8 mouse cellular contexts compared by ENCODE assay signal in genomic region chr10:84514038-84514578, GRCm38 (mm10). TPM values are rescaled to one million over a fixed set of nuclear protein-coding genes. Genes with fewer than 3 reads are reported as not detected.
DNase-seq lines count a peak whose midpoint lies in the region; ATAC-seq and TF ChIP-seq lines count a peak whose summit lies in the region.

No protein-coding gene starts in this region.

- H3K79me2 ChIP-seq in CH12.LX (replicated peaks; ENCODE audit: control insufficient read depth, extremely low read depth, insufficient read depth, poor library complexity, severe bottlenecking): no peaks in the 10 kb centered on the region

- 47% methylated on average over 5 of the region's 5 CpGs for WGBS in intestine, embryonic 14.5 days
- WGBS in intestine, embryonic 15.5 days: 44% methylated on average over 5 of the region's 5 CpGs
- 48% methylated on average over 5 of the region's 5 CpGs for WGBS in neural tube, embryonic 11.5 days

- DNase-seq in intestine, embryonic 14.5 days (ENCODE audit: low spot score): peak; percentile 76
- peak; percentile 57 for DNase-seq in CH12.LX (ENCODE audit: extremely low read depth)
- peak; percentile 75 for DNase-seq in adrenal gland, postnatal 25 days
- DNase-seq in layer of hippocampus, postnatal 10 days (ENCODE audit: low spot score in 2 of 2): peak; percentile 72 to 75
- peak; percentile 69 for DNase-seq in neural tube, embryonic 11.5 days (ENCODE audit: low spot score)
- DNase-seq in thymus, postnatal 4 days: peak; percentile 80

- H3K4me2 ChIP-seq in intestine, embryonic 14.5 days (ENCODE audit: low read length): no peak overlapping the region
- H3K4me2 ChIP-seq in intestine, embryonic 15.5 days (replicated peaks): no peak overlapping the region
- H3K4me2 ChIP-seq in CH12.LX (ENCODE audit: insufficient read depth, low read depth, poor library complexity, severe bottlenecking): no peak overlapping the region; the same call in 1 of the 2 replicates
- no peak overlapping the region for H3K4me2 ChIP-seq in neural tube, embryonic 11.5 days (ENCODE audit: low read depth)

- no peaks in the 10 kb centered on the region for H3K36me3 ChIP-seq in intestine, embryonic 14.5 days (ENCODE audit: control insufficient read depth, insufficient read depth, low read length)
- no peaks in the 10 kb centered on the region for H3K36me3 ChIP-seq in intestine, embryonic 15.5 days
- no peaks in the 10 kb centered on the region for H3K36me3 ChIP-seq in CH12.LX (replicated peaks in 1 of 2; ENCODE audit: control insufficient read depth in 1 of 2, insufficient read depth in 1 of 2, low read length in 1 of 2)
- H3K36me3 ChIP-seq in neural tube, embryonic 11.5 days (ENCODE audit: control insufficient read depth, insufficient read depth, low read length): no peaks in the 10 kb centered on the region

- no peaks in the 10 kb centered on the region for H3K4me1 ChIP-seq in intestine, embryonic 14.5 days (replicated peaks; ENCODE audit: control insufficient read depth, insufficient read depth, low read length)
- H3K4me1 ChIP-seq in intestine, embryonic 15.5 days (replicated peaks): peaks cover 9% of the 10 kb centered on the region; the same call in 1 of the 2 replicates
- H3K4me1 ChIP-seq in CH12.LX (ENCODE audit: control insufficient read depth in 1 of 2, insufficient read depth in 2 of 2): peaks cover 0 to 11% of the 10 kb centered on the region in 2 experiments; a peak in 2 of 4 replicates
- no peaks in the 10 kb centered on the region for H3K4me1 ChIP-seq in embryonic fibroblast, embryonic 13.5 days (ENCODE audit: control insufficient read depth, insufficient read depth, low read length)
- no peaks in the 10 kb centered on the region for H3K4me1 ChIP-seq in neural tube, embryonic 11.5 days (ENCODE audit: control insufficient read depth, insufficient read depth, low read length)

- no peak overlapping the region for H3K9ac ChIP-seq in intestine, embryonic 14.5 days (ENCODE audit: low read length)
- H3K9ac ChIP-seq in intestine, embryonic 15.5 days: no peak overlapping the region
- no peak overlapping the region for H3K9ac ChIP-seq in CH12.LX (ENCODE audit: insufficient read depth, low read depth)
- no peak overlapping the region for H3K9ac ChIP-seq in neural tube, embryonic 11.5 days (ENCODE audit: low read length)

- TF ChIP-seq RAD21 in CH12.LX (IDR thresholded peaks at IDR 0.05; ENCODE audit: low read depth, low read length): peak; percentile 62

- dilution Hi-C loops in CH12.LX (cut with MboI; ENCODE audit: extremely low pct_ligation_motif_present, extremely low pct_unique_long_range_greater_than_20kb, low sequenced_read_pairs): no loop called here

- TF ChIP-seq POLR2A in CH12.LX (IDR thresholded peaks at IDR 0.05; ENCODE audit: low read depth, low read length): no peak
- TF ChIP-seq POLR2A in embryonic fibroblast, embryonic 13.5 days (IDR thresholded peaks at IDR 0.05; ENCODE audit: low read depth, low read length): no peak

- no peaks in the 10 kb centered on the region for H3K9me3 ChIP-seq in intestine, embryonic 14.5 days (ENCODE audit: control insufficient read depth, low read length)
- H3K9me3 ChIP-seq in intestine, embryonic 15.5 days: no peaks in the 10 kb centered on the region
- H3K9me3 ChIP-seq in CH12.LX (replicated peaks; ENCODE audit: low read length): no peaks in the 10 kb centered on the region
- no peaks in the 10 kb centered on the region for H3K9me3 ChIP-seq in neural tube, embryonic 11.5 days (ENCODE audit: control insufficient read depth, low read length)

- TF ChIP-seq EP300 in CH12.LX (IDR thresholded peaks at IDR 0.05; ENCODE audit: low read length): no peak

- ATAC-seq in intestine, embryonic 14.5 days (replicated peaks; ENCODE audit: low FRiP score, low TSS enrichment, low read depth): no peak
- ATAC-seq in intestine, embryonic 15.5 days: no peak
- no peak for ATAC-seq in neural tube, embryonic 11.5 days (ENCODE audit: insufficient read depth, low FRiP score, low TSS enrichment)

- H3K27me3 ChIP-seq in intestine, embryonic 14.5 days (replicated peaks; ENCODE audit: control insufficient read depth, insufficient read depth, low read length): no peaks in the 10 kb centered on the region
- no peaks in the 10 kb centered on the region for H3K27me3 ChIP-seq in intestine, embryonic 15.5 days (replicated peaks)
- no peaks in the 10 kb centered on the region for H3K27me3 ChIP-seq in CH12.LX (replicated peaks)
- H3K27me3 ChIP-seq in neural tube, embryonic 11.5 days (ENCODE audit: control insufficient read depth, insufficient read depth, low read length): no peaks in the 10 kb centered on the region

- H3K4me3 ChIP-seq in intestine, embryonic 14.5 days (ENCODE audit: low read depth, low read length): no peak overlapping the region
- H3K4me3 ChIP-seq in intestine, embryonic 15.5 days (replicated peaks): no peak overlapping the region
- no peak overlapping the region for H3K4me3 ChIP-seq in CH12.LX (replicated peaks in 1 of 3; ENCODE audit: low read depth in 2 of 3, low read length in 2 of 3, poor library complexity in 1 of 3)
- H3K4me3 ChIP-seq in embryonic fibroblast, embryonic 13.5 days (ENCODE audit: insufficient read depth, low read length): no peak overlapping the region
- H3K4me3 ChIP-seq in neural tube, embryonic 11.5 days (ENCODE audit: low read depth, low read length): no peak overlapping the region

- no peak overlapping the region for H3K27ac ChIP-seq in intestine, embryonic 14.5 days (ENCODE audit: low read depth)
- no peak overlapping the region for H3K27ac ChIP-seq in intestine, embryonic 15.5 days
- H3K27ac ChIP-seq in CH12.LX (ENCODE audit: insufficient read depth, low read depth): no peak overlapping the region
- H3K27ac ChIP-seq in embryonic fibroblast, embryonic 13.5 days (ENCODE audit: insufficient read depth, low read length): no peak overlapping the region
- no peak overlapping the region for H3K27ac ChIP-seq in neural tube, embryonic 11.5 days (ENCODE audit: low read depth, low read length)

- TF ChIP-seq CTCF in CH12.LX (conservative IDR thresholded peaks at IDR 0.05 in 1 of 2, IDR thresholded peaks at IDR 0.05 in 1 of 2; ENCODE audit: low read depth in 2 of 2, low read length in 2 of 2): peak; percentile 81 to 85
- TF ChIP-seq CTCF in embryonic fibroblast, embryonic 13.5 days (IDR thresholded peaks at IDR 0.05; ENCODE audit: borderline replicate concordance, insufficient read depth, low read length): peak; percentile 67; the same call in 1 of the 2 replicates

- in situ Hi-C loops in CH12.LX (cut with MboI; ENCODE audit: low pct_ligation_motif_present, low pct_unique_long_range_greater_than_20kb, low sequenced_read_pairs): loop anchor here (25.0 kb wide), 1 partner anchor 523 kb away; no protein-coding TSS in a partner anchor

TF ChIP-seq in CH12.LX, 34 proteins besides CTCF, POLR2A, EP300 and RAD21:
- TF ChIP-seq ELF1 (IDR thresholded peaks at IDR 0.05; ENCODE audit: low read depth, low read length) (no peak), SMC3 (IDR thresholded peaks at IDR 0.05; ENCODE audit: low read depth, low read length) (peak; percentile 62)

RNA-seq across cellular contexts. Expression of gene Ckap4, which starts 19.8 kb away (rescaled TPM):
- 69.9 and 82.2 TPM in 2 replicates for polyA plus RNA-seq in intestine, embryonic 14.5 days (2014; fragmentation: Nextera tagmentation; extraction: Ambion mirVana)
- 59.8 and 61.2 TPM in 2 replicates for polyA plus RNA-seq in intestine, embryonic 15.5 days (2015; fragmentation: Nextera tagmentation; extraction: Ambion mirVana)
- total RNA-seq in CH12.LX (2012; rRNA removed) (35.0 and 40.6 TPM in 2 replicates), CH12.LX (2014; rRNA removed) (24.4 and 25.2 TPM in 2 replicates)
- polyA plus RNA-seq in CH12.LX (2012; ENCODE audit: insufficient read length, low read depth): 66.6 and 71.2 TPM in 2 replicates
- 47.2 and 49.3 TPM in 2 replicates for total RNA-seq in adrenal gland, postnatal 25 days (2021)
- polyA plus RNA-seq in embryonic fibroblast, embryonic 13.5 days (2011; ENCODE audit: insufficient read length, low read depth, missing spikeins): 280 and 283 TPM in 2 replicates
- total RNA-seq in layer of hippocampus, postnatal 10 days (2021): 10 to 100 TPM; 34.2 to 36.9 TPM
- polyA plus RNA-seq in neural tube, embryonic 11.5 days (2014; fragmentation: Nextera tagmentation; extraction: Ambion mirVana): 90.0 and 91.2 TPM in 2 replicates
